Mouse (Mus musculus): ENCODE data around the gene Taf1c.

Taf1c gene

GRCm38 (mm10) chr8:119604996-119605395 lies at the start of gene Taf1c:
Gene Taf1c, minus strand, starts transcription at chr8:119605222.
- peak; percentile 94 for DNase-seq

DNA sequence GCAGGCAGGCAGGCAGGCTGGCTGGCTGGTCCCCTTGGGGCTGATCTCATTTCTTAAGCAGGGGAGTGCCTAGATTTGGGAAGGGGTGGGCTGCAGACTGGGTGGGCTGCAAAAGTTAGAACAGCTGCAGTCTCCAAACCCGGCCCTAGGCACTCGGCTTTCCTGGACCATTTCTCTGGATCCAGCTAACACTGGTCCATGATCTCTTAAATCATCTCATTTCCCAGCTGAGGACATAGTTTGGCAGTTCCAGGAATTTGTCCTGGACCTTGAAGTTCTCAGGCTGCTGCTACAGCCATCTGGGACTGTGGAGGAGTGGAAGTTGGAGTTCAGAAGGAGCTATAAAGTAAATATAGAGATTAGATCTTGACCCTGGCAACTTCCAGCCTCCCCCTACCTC lies 46.3 kb upstream of the Taf1c start:
- DNase-seq: peak; percentile 68

DNA sequence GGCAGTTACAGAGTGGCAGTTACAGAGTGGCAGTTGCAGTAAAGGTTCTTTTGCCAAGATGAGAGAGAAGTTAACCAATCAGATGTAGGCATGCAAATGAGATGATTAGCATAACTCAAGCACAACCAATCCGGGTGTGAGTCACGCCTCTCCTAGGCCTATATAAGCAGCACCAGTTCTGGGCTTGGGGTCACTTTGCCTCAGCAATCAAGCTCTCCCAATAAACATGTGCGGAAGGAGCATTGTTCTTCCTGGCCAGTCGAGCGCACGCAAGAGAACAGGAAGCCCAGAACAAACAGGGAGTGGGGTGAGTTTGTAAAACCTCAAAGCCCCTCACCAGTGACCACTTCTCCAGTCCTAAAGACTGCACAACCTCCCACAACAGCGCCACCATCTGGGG lies 41.8 kb upstream of the Taf1c start:
- DNase-seq: no peak

DNA sequence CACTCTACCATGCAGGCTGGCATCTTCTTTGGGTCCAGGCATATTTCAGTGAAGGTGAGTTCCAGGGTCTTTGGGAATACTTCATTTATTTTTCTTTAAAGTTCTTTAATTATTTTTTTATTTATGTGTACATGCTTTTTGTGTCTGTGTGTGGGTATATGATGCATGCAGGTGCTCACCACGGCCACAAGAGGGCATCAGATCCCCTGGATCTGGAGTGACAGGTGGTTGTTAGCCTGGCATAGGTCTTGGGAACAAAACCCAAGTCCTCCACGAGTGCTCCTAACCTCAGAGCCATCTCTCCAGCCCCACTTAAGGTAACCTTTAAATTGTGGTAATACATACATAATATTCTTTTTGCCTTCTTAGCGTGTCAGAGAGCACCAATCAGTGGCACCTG lies 41.2 kb upstream of the Taf1c start:
- DNase-seq: no peak

GRCm38 (mm10) chr8:119644981-119645597 lies 40.1 kb upstream of the Taf1c start:
- no peak for DNase-seq

- DNase-seq: no peak
Measured at GRCm38 (mm10) chr8:119644429-119644960, 39.5 kb upstream of the Taf1c start.

GRCm38 (mm10) chr8:119642960-119643359 lies 37.9 kb upstream of the Taf1c start:
- DNase-seq: no peak

GRCm38 (mm10) chr8:119641058-119641457 lies 36.0 kb upstream of the Taf1c start:
- no peak for DNase-seq

GRCm38 (mm10) chr8:119639798-119640197 lies 34.8 kb upstream of the Taf1c start:
- DNase-seq: peak; percentile 61

DNA sequence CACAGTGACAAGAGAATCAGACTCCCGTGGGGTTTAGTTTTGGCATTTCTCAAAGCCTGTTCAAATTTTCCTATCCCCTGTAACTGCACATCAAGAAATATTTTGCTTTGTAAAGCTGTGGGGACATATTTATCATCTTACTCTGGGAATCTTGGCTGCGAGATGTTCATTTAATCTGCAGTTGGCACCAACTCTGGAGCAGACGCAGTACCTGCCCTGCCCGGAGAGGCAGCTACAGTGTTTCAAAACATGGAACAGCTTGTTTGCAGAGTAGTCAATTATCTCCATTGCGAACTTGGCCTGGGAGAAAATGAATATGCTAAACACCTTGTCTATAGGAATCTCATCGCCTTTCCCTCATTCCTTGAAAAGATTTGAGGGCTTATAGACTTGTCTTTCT lies 33.2 kb upstream of the Taf1c start:
- no peak for DNase-seq

GRCm38 (mm10) chr8:119637381-119637780 lies 32.4 kb upstream of the Taf1c start:
- no peak for DNase-seq

GRCm38 (mm10) chr8:119636766-119637165 lies 31.7 kb upstream of the Taf1c start:
- DNase-seq: no peak

DNA sequence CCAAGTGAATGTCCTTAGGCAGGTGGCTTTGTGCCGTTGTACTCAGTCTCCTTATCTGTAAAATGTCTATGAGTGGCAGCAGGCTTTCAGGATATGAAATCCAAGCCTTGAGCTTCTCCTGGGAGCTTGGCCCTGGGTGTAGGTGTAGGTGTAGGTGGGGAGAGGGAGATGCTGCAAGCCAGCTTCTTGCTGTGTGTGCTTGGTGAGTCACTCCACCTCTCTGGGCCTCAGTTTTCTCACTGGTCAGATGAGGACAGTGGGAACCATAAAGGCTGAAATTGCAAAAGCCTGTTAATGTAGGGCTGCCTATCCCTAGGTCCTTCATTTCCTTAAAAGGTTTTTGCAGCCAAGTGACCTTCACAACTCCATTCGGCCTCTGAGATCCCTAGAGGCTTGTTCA lies 30.9 kb upstream of the Taf1c start:
- no peak for DNase-seq

GRCm38 (mm10) chr8:119635378-119635777 lies 30.4 kb upstream of the Taf1c start, which contains the start of gene Kcng4:
Gene Kcng4, minus strand, starts transcription at chr8:119635680.
- DNase-seq: peak; percentile 39

- peak; percentile 37 for DNase-seq
Measured at GRCm38 (mm10) chr8:119634616-119635336, 29.8 kb upstream of the Taf1c start.

- no peak for DNase-seq
Measured at GRCm38 (mm10) chr8:119632909-119633308, 27.9 kb upstream of the Taf1c start.

- no peak for DNase-seq
Measured at GRCm38 (mm10) chr8:119632246-119632645, 27.2 kb upstream of the Taf1c start.

GRCm38 (mm10) chr8:119630841-119631240 lies 25.8 kb upstream of the Taf1c start:
- no peak for DNase-seq

GRCm38 (mm10) chr8:119627613-119628359 lies 22.8 kb upstream of the Taf1c start:
- DNase-seq: no peak

DNA sequence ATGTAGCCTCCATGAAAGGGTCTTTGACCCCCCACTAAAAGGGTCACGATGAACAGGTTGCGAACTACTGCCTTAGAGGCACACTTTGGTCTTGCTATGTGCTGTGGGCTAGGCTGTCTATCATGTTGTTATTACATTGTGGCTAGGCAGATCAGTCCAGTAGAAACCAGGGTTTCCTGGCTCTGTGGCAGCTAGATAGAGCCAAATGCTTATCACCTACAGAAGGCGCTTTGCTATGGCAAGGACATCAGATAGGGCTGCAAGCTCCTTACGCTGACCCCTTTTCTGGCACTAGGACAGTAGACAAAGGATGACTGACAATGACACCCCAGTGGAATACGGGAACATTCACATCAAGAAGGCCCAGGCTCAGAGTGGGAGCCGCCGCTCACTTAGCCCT lies 22.2 kb upstream of the Taf1c start:
- DNase-seq: no peak

- no peak for DNase-seq
Measured at GRCm38 (mm10) chr8:119625788-119626187, 20.8 kb upstream of the Taf1c start.

DNA sequence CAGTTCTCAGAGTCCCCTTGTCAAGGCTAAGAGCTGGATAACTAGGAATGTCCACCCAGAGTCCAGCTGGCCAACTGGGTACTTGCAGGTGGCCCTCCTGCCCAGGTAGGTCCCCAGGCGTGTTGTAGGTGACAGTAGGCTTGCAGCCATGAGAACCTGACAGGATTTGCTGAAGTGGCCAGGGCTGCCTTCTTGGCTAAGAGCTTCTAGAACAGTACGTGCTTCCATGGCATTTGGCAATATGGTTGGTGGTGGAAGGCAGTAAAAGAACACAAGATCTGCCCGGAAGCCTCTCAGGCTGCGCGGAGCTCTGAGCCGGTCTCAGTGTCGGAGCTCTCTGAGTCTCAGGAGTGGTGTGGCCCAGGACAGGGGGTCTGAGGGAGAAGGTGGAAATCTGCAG lies 19.9 kb upstream of the Taf1c start:
- no peak for DNase-seq

GRCm38 (mm10) chr8:119623744-119624143 lies 18.7 kb upstream of the Taf1c start:
- no peak for DNase-seq

DNA sequence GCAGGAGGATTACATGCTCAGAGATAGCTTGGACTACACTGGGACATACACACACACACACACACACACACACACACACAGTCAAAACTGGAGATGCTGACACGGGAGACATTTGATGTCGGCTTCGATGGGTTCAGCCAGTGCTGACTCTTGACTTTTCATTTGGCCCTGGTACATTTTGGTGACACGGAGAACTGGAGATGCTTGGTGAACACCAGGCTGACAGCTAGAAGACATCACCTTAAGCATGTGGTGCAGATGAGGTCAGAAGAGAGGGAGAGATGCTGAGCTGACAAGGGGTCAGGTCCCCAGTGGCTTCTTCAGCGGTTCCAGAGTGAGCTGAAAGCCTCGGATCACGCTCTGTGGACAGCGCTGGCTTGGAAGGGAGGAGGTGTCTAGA lies 18.0 kb upstream of the Taf1c start:
- DNase-seq: no peak
